Mouse (Mus musculus): ENCODE data around the gene Bcar3. TPM values are rescaled to one million over a fixed set of nuclear protein-coding genes. Genes with fewer than 3 reads are reported as not detected.
A peak's percentile ranks its signal among the peaks of the same experiment; 100 is the strongest.

Bcar3 gene
- total RNA-seq, 4 experiments from 2014 or later: 3.3 to 8.9 (median 4.4) TPM

DNA sequence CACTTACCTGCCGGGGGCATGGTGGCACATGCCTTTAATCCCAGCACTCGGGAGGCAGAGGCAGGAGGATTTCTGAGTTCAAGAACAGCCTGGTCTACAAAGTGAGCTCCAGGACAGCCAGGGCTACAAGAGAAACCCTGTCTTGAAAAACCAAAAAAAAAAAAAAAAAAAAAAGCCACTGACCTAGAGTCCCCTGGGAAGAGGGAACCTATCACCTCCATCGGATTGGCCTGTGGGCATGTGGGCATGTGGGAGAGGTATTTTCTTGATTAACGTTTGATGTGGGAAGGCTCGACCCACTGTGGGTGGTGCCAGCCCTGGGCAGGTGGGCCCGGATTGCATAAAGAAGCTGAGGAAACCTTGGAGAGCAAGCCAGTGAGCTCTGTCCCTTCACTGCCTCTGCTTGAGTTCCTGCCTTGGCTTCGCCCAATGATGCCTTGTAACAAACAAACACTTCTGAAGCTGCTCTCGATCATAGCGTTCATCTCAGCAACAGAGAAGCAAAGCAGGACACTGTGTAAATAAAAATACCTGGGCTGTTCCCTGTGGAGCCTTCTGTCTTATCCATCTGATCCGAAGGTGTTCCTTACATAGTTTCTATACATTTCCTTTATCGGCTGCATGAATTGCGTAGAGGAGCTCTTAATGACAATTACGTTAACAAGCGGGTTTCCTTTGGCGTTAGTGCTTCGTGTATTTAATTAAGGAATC is 124.8 kb downstream of the Bcar3 start:
- DNase-seq (ENCODE audit: low spot score in 2 of 2): no peak

- peak; percentile 41 to 55 for DNase-seq (ENCODE audit: low spot score in 2 of 2)
Measured at GRCm38 (mm10) chr3:122419610-122420409, 125.9 kb downstream of the Bcar3 start.

DNA sequence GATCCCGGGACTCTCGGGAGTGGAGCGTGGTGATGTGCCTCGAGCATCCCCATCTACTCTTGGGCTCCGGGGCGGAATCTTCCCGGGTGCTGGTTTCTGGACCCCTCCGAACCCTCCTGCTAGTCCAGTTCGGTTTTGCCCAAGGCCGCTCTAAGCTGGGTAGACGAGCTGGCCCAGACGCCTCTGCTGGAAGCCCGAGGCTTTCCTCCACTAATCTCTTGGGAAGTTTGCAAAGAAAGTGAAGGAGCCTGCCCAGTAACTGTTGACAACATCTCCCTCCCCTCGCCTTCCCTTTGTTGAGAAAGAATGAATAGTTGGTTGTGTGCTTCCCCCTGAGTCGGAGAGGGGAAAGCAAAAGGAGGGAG is 126.5 kb downstream of the Bcar3 start:
- DNase-seq (ENCODE audit: low spot score in 2 of 2): peak in 1 of 2 experiments; percentile 10

DNA sequence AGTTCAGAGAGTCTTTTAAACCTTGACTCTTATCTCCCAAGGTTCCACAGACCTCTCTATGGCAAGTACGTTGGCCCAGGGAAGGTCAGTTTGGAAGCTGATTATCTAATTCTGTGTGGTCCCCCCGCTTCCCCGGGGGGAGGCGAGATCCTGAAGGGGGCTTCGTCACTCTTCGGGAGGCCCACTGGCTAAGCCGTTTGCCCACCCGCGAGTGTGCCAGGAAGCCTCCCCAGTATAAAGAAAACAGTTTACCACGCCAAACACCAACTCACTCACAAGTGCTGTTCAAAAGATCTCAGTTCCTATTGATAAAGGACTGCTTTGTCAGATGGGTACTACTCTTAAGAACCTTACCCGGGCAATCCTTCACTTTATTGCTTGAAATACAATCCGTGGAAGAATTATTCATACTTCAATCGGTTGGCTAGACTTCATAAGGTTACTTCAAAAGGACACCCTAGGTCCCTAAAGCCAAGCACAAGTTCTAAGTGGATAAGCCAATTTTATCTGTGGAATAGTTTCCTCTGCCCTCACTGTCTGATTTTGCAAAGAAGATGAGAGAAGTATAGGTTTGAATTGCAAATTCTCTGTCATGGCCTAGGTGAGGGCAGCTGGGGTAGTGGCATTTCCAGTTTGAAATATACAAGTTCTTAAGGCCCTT is 127.2 kb downstream of the Bcar3 start:
- no peak for DNase-seq (ENCODE audit: low spot score in 2 of 2)

DNA sequence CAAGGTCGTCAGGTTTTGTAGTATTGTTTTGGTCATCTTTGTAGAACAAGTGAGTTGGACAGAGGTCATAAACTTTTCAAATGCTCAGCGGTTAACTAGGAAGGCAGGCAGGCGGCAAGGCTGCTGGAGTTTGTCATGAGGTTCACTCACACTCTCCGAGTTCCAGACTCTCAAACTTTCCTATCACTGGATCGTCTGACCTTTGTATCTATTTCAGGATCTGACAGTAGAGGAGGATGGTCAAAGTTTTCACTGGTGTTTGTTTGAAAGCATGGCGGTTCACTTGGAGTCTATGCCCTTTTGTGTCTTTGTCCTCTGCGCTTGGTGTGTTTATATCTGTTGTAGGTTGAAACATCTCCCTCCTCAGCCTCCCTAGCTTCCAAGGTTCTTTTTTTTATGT is 127.9 kb downstream of the Bcar3 start:
- DNase-seq (ENCODE audit: low spot score in 2 of 2): no peak

GRCm38 (mm10) chr3:122422276-122422675 is 128.3 kb downstream of the Bcar3 start:
- DNase-seq (ENCODE audit: low spot score in 2 of 2): no peak

DNA sequence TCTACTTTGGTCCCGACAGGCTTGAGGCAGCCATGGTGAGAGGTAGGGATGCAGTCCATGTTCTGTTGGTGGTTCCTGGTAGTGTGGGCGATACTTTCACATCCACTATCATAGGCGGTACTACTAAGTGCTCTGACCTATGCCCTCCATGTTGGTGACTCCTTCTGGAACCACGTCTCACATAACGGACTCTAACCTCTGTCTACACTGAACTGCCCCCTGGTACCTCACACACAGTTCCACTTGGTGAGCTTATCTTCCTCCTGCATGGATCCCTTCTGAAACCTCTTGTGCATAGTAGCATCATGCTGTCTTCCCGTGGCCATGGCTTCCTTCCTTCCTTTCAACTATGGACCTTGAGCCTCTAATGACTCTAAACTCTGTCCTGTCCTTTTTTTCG is 129.7 kb downstream of the Bcar3 start:
- DNase-seq (ENCODE audit: low spot score in 2 of 2): no peak

GRCm38 (mm10) chr3:122428325-122428821 is 134.4 kb downstream of the Bcar3 start:
- no peak for DNase-seq (ENCODE audit: low spot score in 2 of 2)

DNA sequence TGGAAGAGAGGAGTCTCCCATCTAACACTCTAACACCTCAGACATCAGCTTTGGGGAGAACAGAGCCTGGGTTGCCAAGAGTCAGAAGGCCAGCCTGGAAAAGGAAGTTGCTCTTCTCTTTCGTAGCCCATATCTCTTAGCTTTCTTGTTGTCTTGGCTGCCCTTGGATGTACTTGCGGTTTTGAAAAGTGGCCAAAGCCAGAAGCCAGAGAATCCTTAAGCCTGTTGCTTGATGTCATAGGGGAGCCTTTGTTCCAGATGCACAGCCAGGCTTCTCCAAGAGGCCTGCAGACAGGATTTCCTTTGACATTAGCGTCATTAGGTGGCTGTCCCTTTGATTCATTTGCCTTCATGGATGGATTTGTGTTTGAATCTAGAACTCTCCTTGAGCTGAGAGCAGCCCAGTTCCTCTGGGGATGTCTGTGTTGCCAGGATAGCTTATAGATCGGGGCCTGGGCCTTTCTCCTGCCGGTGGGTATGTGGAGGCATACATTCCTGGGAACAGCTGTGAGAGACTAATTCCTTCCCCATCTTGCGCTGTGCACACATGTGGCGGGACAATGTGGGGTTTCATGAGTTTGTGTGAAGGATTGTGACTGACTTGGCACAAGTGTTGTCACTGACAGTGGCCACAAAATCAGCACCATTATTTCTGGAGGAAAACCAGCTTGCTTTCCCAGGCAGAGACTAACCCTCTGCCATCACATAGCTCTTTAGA is 137.0 kb downstream of the Bcar3 start:
- DNase-seq (ENCODE audit: low spot score in 2 of 2): no peak

- DNase-seq (ENCODE audit: low spot score in 2 of 2): no peak
Measured at GRCm38 (mm10) chr3:122432811-122433406, 139.0 kb downstream of the Bcar3 start.

DNA sequence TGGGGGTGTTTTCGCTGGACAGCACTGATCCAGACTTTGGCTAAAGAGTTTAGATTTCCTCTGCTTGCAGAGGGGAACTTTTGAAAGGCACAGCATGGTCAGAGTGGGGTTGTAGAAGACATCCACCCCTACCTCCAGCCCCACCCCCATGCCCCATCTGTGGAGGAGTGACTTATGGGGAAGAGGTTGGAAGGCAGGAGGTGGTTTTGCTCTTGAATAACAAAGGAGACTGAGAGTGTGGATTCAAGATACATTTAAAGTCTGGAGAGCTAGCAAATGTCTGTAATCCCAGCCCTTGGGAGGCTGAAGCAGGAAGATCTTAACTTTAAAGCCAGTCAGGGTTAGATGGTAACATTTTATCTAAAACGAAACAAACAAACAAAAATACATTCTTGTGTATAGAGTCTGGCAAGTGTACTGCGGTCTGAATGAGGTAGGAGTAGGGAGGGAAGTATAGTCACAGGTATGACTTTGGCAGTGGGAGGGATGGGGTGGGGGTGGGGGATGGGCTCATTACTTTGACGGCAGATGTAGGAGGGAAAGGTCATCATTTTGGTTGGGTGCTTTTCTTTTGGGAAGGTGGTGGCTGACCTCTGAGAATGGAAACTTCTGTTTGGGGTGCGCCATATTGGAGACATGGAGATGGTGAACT is 140.2 kb downstream of the Bcar3 start:
- no peak for DNase-seq (ENCODE audit: low spot score in 2 of 2)

DNA sequence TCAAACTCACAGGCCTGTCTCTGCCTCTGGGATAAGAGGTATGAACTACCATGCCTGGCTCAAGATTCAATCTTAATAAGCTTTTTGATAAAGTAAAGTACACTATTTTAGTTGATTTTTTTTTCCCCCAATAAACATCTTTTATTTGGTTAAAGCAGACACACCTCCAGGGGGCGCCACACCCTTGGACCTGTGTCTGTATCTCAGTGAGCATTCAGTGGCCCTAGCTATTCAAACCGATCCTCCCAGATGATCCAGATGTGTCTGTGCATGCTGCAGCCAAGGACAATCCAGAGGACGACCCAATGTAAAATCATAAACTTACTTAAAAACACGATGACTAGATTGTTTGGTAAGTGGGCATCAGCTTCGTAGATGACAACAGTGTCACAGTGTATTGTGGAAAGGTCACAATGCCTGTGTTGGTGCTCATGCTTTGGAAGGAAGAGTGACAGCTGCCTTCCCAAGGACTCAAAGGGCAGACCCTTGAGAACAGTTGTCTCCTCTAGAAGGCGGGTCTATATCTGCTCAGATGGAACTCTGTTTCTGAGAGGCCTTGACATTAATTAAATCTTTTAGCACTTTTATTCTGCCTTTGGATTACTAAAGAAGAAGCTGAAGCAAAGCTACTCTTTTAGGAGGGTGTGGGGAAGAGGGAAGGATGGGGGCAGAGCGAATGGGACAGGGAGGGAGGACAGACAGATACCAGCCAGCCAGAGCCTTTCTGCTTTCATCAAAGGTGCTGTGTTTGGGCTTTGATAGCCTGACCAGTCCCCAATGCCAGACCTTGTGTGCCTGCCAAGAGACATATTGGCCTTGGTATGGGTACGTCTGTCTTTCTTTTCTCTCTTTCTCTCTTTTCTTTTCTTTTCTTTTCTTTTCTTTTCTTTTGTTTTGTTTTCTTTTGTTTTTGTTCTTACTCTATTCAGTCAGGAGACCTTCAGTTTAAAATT is 141.3 kb downstream of the Bcar3 start:
- no peak for DNase-seq (ENCODE audit: low spot score in 2 of 2)

DNA sequence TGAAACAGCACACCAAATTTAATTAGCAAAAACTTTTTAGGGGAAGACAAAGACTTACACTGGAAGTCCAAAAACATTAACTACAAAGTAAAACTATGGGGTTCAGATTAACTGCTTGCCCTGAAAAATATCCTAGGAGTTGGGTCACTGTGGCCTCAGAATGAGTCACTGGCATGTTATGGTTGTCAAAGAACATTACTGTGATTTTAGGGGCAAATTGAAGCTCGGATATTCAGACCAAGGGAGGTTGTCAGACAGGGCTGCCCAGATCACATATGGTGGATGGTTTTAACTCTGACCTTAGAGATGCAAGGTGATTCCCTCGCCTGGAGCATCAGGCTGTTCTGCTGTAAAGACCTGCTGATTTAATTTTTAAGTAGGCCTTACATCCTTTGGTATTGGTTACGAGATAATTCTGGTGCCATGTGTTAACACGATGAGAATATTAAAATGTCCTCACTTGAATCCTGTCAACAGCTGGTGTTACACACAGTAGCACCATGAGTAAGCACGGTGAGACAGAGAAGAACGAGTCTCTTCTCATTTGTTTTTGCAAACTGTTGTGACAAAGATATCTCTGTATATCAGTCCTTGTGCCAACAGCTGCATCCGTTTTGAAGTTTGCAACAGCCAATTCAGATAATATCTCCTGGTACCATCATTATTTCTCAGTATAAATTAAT is 144.3 kb downstream of the Bcar3 start:
- no peak for DNase-seq (ENCODE audit: low spot score in 2 of 2)

GRCm38 (mm10) chr3:122445696-122446095 is 151.8 kb downstream of the Bcar3 start:
- no peak for DNase-seq (ENCODE audit: low spot score in 2 of 2)

GRCm38 (mm10) chr3:122446678-122447077 is 152.7 kb downstream of the Bcar3 start:
- no peak for DNase-seq (ENCODE audit: low spot score in 2 of 2)

DNA sequence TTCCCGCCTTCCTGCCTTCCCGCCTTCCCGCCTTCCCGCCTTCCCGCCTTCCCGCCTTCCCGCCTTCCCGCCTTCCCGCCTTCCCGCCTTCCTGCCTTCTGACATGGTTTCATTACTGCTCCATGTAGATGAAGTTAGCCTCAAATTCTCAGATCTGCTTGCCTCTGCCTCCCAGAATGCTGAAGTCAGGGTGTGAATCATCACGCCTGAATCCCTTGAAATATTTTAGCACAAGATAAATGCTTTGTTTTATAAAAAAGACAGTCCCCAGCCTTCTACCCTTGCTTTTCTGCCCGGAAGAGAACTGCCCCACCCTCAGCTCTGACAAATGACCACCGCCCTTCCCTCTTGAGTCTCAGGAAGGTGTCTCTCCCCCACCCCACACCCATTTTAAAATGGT is 154.3 kb downstream of the Bcar3 start:
- DNase-seq (ENCODE audit: low spot score in 2 of 2): no peak

- no peak for DNase-seq (ENCODE audit: low spot score in 2 of 2)
Measured at GRCm38 (mm10) chr3:122450041-122450440, 156.1 kb downstream of the Bcar3 start.

DNA sequence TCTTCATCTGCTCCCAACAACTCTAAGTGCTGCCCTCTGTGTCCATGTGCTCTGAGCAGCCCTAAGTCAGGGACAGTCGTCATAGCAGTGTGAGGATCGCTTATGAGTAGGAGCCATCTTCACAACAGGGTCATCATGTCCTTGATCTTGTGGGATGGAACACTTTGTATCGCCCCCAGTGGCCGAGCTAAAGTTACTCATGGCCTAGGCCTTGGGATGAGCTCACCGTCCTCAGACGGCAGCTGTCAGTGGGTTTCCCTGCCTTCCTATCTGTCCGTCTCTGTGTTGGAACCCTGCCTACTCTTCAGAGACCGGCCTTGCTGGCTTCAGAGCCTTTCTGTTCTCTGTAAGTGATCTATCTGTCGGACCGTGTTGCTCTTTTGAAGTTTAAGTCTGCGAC is 159.9 kb downstream of the Bcar3 start:
- no peak for DNase-seq (ENCODE audit: low spot score in 2 of 2)

DNA sequence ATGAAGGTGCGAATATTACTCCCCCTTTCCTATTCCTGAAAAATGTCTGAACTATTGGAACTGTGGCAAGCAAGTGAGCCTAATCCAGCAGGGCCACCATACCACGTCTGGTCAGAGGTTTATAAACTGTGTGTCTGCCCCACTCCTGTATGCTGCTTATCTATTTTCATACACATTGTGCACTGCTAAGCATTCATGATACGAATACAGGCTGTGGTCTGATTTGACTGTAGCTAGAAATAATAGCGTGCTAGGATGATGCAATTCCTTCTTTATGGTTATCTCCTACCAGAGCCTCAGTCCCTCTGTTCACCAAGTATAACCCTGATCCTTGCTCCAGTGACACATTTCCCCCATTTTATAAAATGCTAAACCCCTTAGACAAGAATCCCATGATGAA is 162.2 kb downstream of the Bcar3 start:
- DNase-seq (ENCODE audit: low spot score in 2 of 2): no peak

Data from gastrocnemius, adult 8-10 months (tissue).